Mouse (Mus musculus) thymus, adult 2 months (tissue): ENCODE measurements around the gene H2-Eb1. TPM values are rescaled to one million over a fixed set of nuclear protein-coding genes. Genes with fewer than 3 reads are reported as not detected.

Source experiments
- DNase-seq: peaks from one replicate; pipeline ENCODE4 v3.0.0; 2021
- H3K27ac ChIP-seq: fragments of 200-500 bp; 2 replicates; pipeline ENCODE4 v1.5.1; 2012; ENCODE audit warnings: low read length, control low read depth; ENCODE audit not compliant: control insufficient read depth, insufficient read depth
- H3K27me3 ChIP-seq: fragments of 200-500 bp; 2 replicates; pipeline ENCODE4 v1.6.1; 2012; ENCODE audit warnings: mild to moderate bottlenecking, low read length, moderate library complexity, mixed read lengths; ENCODE audit not compliant: control insufficient read depth, insufficient read depth
- H3K36me3 ChIP-seq: fragments of 200-500 bp; 2 replicates; pipeline ENCODE4 v1.6.1; 2012; ENCODE audit warnings: mild to moderate bottlenecking, low read length, moderate library complexity; ENCODE audit not compliant: control insufficient read depth, insufficient read depth
- H3K4me1 ChIP-seq: fragments of 200-500 bp; replicated peaks from 2 replicates; pipeline ENCODE4 v1.6.1; 2012; ENCODE audit warnings: low read length; ENCODE audit not compliant: control insufficient read depth, insufficient read depth
- H3K4me3 ChIP-seq: fragments of 200-500 bp; 2 replicates; pipeline ENCODE4 v1.5.1; 2012; ENCODE audit warnings: mild to moderate bottlenecking, low read length, control low read depth, moderate library complexity; ENCODE audit not compliant: control insufficient read depth, insufficient read depth
- CTCF ChIP-seq: fragments of 200-500 bp; IDR thresholded peaks from 2 replicates; pipeline ENCODE4 v1.5.1; 2012; ENCODE audit warnings: mild to moderate bottlenecking, control low read depth, low read length, moderate library complexity, borderline replicate concordance; ENCODE audit not compliant: control insufficient read depth, poor library complexity, insufficient read depth; ENCODE audit errors: extremely low read depth
- POLR2A ChIP-seq: fragments of 200-500 bp; IDR thresholded peaks from 2 replicates; pipeline ENCODE4 v1.6.1; 2012; ENCODE audit warnings: mild to moderate bottlenecking, low read length, control low read depth, moderate library complexity; ENCODE audit not compliant: control insufficient read depth, poor library complexity, insufficient read depth; ENCODE audit errors: extremely low read depth
- WGBS: fragments of 180-500 bp; shearing (Covaris S2); methylation state at CpG from one replicate; pipeline ENCODE4 v1.1.7; 2018; 5-methylcytosine and 5-hydroxymethylcytosine counted together
- polyA plus RNA-seq: library from polyadenylated mRNA; depleted of rRNA; stranded (reverse); fragments of >200 nt; gene quantifications from 2 replicates; pipeline ENCODE4 v1.2.3, GENCODE M21; 2012; rRNA removed

The H2-Eb1 gene
- polyA plus RNA-seq, 1 experiment, result 666 TPM

DNA sequence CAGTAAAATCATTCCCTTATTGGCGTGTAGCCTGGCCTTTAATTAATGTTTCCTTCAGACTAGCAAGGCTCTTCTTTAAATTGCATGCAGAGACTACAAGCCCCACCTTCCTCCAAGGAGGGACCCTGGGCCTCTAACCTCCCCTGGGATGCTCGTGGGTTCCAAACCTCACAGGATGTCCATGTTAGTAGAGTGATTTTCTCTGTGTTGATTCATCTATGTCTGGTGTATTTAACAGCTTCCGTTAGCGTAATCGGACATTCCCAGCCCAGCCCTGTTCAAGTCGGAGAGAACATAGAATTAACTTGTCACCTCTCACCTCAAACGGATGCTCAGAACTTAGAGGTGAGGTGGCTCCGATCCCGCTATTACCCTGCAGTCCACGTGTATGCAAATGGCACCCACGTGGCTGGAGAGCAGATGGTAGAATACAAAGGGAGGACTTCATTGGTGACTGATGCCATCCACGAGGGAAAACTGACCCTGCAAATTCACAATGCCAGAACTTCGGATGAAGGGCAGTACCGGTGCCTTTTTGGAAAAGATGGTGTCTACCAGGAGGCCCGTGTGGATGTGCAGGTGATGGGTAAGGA is 57.4 kb downstream of the H2-Eb1 start:
- WGBS, result 93% methylated on average over 15 of the region's 15 CpGs
- no peaks in the 10 kb centered on the region for H3K36me3 ChIP-seq
- no peak overlapping the region for H3K27ac ChIP-seq
- TF ChIP-seq POLR2A, result no peak
- no peak for TF ChIP-seq CTCF
- no peak overlapping the region for H3K4me3 ChIP-seq
- no peaks in the 10 kb centered on the region for H3K27me3 ChIP-seq
- H3K4me1 ChIP-seq, result no peaks in the 10 kb centered on the region
- DNase-seq, result no peak

DNA sequence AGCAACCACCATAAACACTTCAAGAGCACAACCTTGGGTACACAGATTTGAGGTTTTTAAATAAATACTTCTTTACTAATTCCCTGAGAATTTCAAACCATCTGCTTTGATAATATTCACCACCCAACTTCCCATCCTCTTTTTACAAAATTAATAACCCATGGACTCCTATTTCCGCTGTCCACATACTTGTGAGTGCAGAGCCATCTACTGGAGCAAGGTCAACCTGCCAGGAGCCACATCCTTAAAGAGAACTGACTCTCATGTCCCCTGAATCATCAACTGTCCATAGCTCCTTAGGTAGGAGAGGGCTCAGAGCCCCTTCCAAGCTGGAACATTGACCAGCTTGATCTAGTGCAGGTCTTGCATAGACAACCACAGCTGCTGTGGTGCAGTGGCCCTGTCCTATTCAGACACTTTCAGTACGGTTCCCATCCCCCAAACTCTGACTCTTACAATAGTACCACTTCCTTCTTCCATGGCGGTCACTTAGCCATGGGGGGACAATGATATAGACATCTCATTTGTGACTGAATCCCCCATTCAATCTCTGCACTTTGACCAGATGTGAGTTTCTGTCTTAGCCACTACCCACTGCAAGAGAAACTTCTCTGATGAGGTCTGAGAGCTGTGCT is 58.1 kb downstream of the H2-Eb1 start:
- H3K36me3 ChIP-seq, result no peaks in the 10 kb centered on the region
- DNase-seq, result no peak

DNA sequence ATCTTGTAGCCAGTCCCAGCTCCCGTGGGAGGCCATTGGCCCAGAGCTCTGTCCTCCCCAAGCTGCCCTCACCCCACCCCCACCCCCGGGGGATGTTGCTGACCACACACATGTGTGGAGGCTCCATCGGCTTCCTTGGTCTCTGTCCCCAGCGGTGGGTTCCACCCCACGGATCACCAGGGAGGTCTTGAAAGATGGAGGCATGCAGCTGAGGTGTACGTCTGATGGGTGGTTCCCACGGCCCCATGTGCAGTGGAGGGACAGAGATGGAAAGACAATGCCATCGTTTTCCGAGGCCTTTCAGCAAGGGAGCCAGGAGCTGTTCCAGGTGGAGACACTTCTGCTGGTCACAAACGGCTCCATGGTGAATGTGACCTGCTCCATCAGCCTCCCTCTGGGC is 59.4 kb downstream of the H2-Eb1 start:
- no peaks in the 10 kb centered on the region for H3K36me3 ChIP-seq
- H3K27me3 ChIP-seq, result no peaks in the 10 kb centered on the region
- peaks cover 5% of the 10 kb centered on the region for H3K4me1 ChIP-seq
- TF ChIP-seq POLR2A (no peak), CTCF (no peak)
- H3K27ac ChIP-seq, result no peak overlapping the region
- 86% methylated on average over 10 of the region's 10 CpGs for WGBS
- no peak for DNase-seq
- no peak overlapping the region for H3K4me3 ChIP-seq

More for the DNA sequence above, 58.1 kb downstream of the H2-Eb1 start:
- H3K27me3 ChIP-seq, result no peaks in the 10 kb centered on the region
- WGBS, result 77% methylated on average over 3 of the region's 3 CpGs
- H3K27ac ChIP-seq, result no peak overlapping the region
- H3K4me1 ChIP-seq, result peaks cover 5% of the 10 kb centered on the region
- no peak overlapping the region for H3K4me3 ChIP-seq
- no peak for TF ChIP-seq CTCF
- TF ChIP-seq POLR2A, result no peak

Other genes starting within 250 kb of the H2-Eb1 start
- gene H2-Oa, start 213.5 kb upstream of the H2-Eb1 start, polyA plus RNA-seq, result 122 and 154 TPM in 2 replicates
- 141 and 177 TPM in 2 replicates for gene H2-DMa, start 186.3 kb upstream of the H2-Eb1 start, polyA plus RNA-seq
- 236 and 257 TPM in 2 replicates for gene Brd2, start 183.2 kb upstream of the H2-Eb1 start, polyA plus RNA-seq
- 119 and 123 TPM in 2 replicates for gene H2-DMb2, start 162.6 kb upstream of the H2-Eb1 start, polyA plus RNA-seq
- 130 and 197 TPM in 2 replicates for gene H2-DMb1, start 152.8 kb upstream of the H2-Eb1 start, polyA plus RNA-seq
- gene Tap1, start 118.3 kb upstream of the H2-Eb1 start, polyA plus RNA-seq, result 197 and 202 TPM in 2 replicates
- 288 and 334 TPM in 2 replicates for gene Psmb9, start 118.1 kb upstream of the H2-Eb1 start, polyA plus RNA-seq
- gene Psmb8, start 108.1 kb upstream of the H2-Eb1 start, polyA plus RNA-seq, result 656 and 705 TPM in 2 replicates
- 231 and 232 TPM in 2 replicates for gene Tap2, start 102.3 kb upstream of the H2-Eb1 start, polyA plus RNA-seq
- 30.1 and 37.5 TPM in 2 replicates for gene H2-Ob, start 67.0 kb upstream of the H2-Eb1 start, polyA plus RNA-seq
- gene H2-Ab1, start 48.2 kb upstream of the H2-Eb1 start, polyA plus RNA-seq, result 2,799 and 4,004 TPM in 2 replicates
- 1,027 and 1,363 TPM in 2 replicates for gene H2-Aa, start 18.0 kb upstream of the H2-Eb1 start, polyA plus RNA-seq
- 7.6 and 10.0 TPM in 2 replicates for gene H2-Eb2, start 19.8 kb downstream of the H2-Eb1 start, polyA plus RNA-seq
- 1.3 and 1.4 TPM in 2 replicates for gene Btnl2, start 49.0 kb downstream of the H2-Eb1 start, polyA plus RNA-seq
- 0.54 and 0.83 TPM in 2 replicates for gene Btnl1, start 71.3 kb downstream of the H2-Eb1 start, polyA plus RNA-seq
- 1.2 and 1.4 TPM in 2 replicates for gene BC051142, start 93.0 kb downstream of the H2-Eb1 start, polyA plus RNA-seq
- gene Btnl4, start 171.5 kb downstream of the H2-Eb1 start, polyA plus RNA-seq, result 0.63 and 1.2 TPM in 2 replicates
- gene Btnl6, start 211.5 kb downstream of the H2-Eb1 start, polyA plus RNA-seq, result 0.53 and 0.68 TPM in 2 replicates